Comparison of ENCODE assay signal across 23 mouse cellular contexts in genomic region chr1:40058013-40058412, GRCm38 (mm10). TPM values are rescaled to one million over a fixed set of nuclear protein-coding genes. Genes with fewer than 3 reads are reported as not detected.
"Had no signal": no experiment of that assay in that cellular context is flagged by ENCODE, and none has a peak within 500 bp of the region (broad histone marks: within the 10 kb centered on the region; RNA-seq: fewer than 3 reads in every experiment).

No protein-coding gene starts in this region.

- H3K27me3 ChIP-seq: midbrain, embryonic 13.5 days had no signal

- H3K9me3 ChIP-seq: limb, embryonic 10.5 days; limb, embryonic 13.5 days; midbrain, embryonic 13.5 days had no signal

- H3K4me3 ChIP-seq: layer of hippocampus, adult 2 months; limb, embryonic 10.5 days; limb, embryonic 13.5 days; midbrain, embryonic 13.5 days had no signal

- H3K4me1 ChIP-seq: limb, embryonic 10.5 days; limb, embryonic 13.5 days; midbrain, embryonic 13.5 days had no signal

- ATAC-seq: intestine, postnatal 0 days; midbrain, embryonic 13.5 days had no signal

- H3K4me2 ChIP-seq: limb, embryonic 13.5 days; midbrain, embryonic 13.5 days had no signal

- H3K36me3 ChIP-seq: limb, embryonic 10.5 days; limb, embryonic 13.5 days; midbrain, embryonic 13.5 days had no signal

- H3K27ac ChIP-seq: kidney, postnatal 0 days; layer of hippocampus, adult 2 months; limb, embryonic 10.5 days; limb, embryonic 13.5 days; liver, embryonic 14.5 days; midbrain, embryonic 13.5 days; stomach, postnatal 0 days had no signal

- H3K9ac ChIP-seq: limb, embryonic 13.5 days; liver, embryonic 14.5 days; midbrain, embryonic 13.5 days had no signal

- DNase-seq: kidney, adult 2 months; kidney, postnatal 25 days; layer of hippocampus, adult 9-11 months; liver; lung, adult 2 months; lung, postnatal 14 days; right cerebral cortex, adult 18-20 months; right cerebral cortex, postnatal 14 days; thymus, adult 2 months; thymus, postnatal 14 days; thymus, postnatal 4 days had no signal

RNA-seq across cellular contexts. Expression of gene Il1r2, which starts 15.9 kb away (rescaled TPM):
- total RNA-seq: layer of hippocampus, adult 2 months; left cerebral cortex, postnatal 25 days; midbrain, postnatal 0 days had no signal
- polyA plus RNA-seq: kidney, embryonic 14.5 days; neural tube, embryonic 11.5 days had no signal
